Mouse (Mus musculus): ENCODE data around the gene Glis3. TPM values are rescaled to one million over a fixed set of nuclear protein-coding genes. Genes with fewer than 3 reads are reported as not detected.

The Glis3 gene
- total RNA-seq, 1 experiment = 3.3 TPM

DNA sequence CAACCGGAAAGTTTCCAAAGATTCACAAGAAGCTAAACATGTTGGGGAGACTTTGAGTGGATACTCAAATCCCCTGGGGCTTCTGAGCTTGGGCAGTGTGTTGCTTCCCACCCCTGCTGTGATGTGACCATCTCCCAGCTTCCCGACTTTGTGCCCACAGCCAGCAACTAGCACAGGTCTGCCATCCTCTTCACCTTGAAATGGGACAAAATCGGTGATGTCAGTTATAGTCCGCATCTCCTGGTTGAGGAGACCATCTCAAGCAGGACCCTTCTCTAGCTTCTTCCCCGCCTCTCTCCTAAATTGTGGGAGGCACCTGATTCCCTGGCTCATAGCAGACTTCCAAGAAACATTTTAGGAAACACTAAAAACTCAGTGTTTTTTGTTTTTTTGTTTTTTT is 352.3 kb downstream of the Glis3 start:
- in situ Hi-C loops (cut with MboI; ENCODE audit: low sequenced_read_pairs in 2 of 2, unreplicated experiment in 2 of 2) = no loop called here
- Histone ChIP-seq H3K9me3 (ENCODE audit: control insufficient read depth, insufficient read depth, low read depth, low read length) (no peaks in the 10 kb centered on the region), H3K9ac (ENCODE audit: insufficient read depth, low read depth, low read length, poor library complexity, severe bottlenecking) (no peak overlapping the region), H3K4me1 (ENCODE audit: control insufficient read depth in 2 of 2, insufficient read depth in 2 of 2, low read length in 2 of 2, poor library complexity in 1 of 2) (no peaks in the 10 kb centered on the region), H3K27ac (ENCODE audit: insufficient read depth, low read depth, low read length, poor library complexity, severe bottlenecking) (no peak overlapping the region), H3K4me3 (ENCODE audit: insufficient read depth in 1 of 2, low read depth in 1 of 2, low read length in 2 of 2, poor library complexity in 1 of 2, severe bottlenecking in 1 of 2) (no peak overlapping the region), H3K36me3 (ENCODE audit: control insufficient read depth, insufficient read depth, low read length, poor library complexity, severe bottlenecking) (no peaks in the 10 kb centered on the region)
- DNase-seq (ENCODE audit: low read depth, low spot score) = no peak
- TF ChIP-seq ZNF384 (IDR thresholded peaks at IDR 0.05; ENCODE audit: low read depth, low read length) (no peak), ZC3H11A (IDR thresholded peaks at IDR 0.05; ENCODE audit: borderline replicate concordance, low read depth, low read length) (no peak), MAFK (IDR thresholded peaks at IDR 0.05; ENCODE audit: insufficient read depth, low read depth, low read length) (no peak), HCFC1 (IDR thresholded peaks at IDR 0.05; ENCODE audit: borderline replicate concordance, insufficient read depth, low read length) (no peak), CHD2 (IDR thresholded peaks at IDR 0.05; ENCODE audit: low read depth, low read length) (no peak)

DNA sequence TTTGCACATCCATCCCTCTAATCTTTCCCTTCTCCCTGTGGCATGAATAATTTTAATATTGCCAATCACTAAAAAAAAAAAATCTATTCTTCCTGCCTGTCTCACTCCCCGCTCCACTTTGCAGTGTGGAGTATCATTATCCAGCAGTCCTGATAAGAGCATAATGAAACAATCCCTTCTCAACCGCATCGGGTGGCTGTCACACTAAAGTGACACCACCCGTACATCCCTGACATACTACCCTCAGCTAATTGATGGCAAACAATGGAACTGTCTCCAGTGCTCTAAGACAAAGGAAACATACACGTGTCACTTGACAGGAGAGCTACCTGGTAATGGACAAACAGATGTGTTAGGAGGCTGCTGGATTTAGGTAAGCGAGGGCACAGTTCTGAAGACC is 373.8 kb downstream of the Glis3 start:
- H3K4me3 ChIP-seq (ENCODE audit: insufficient read depth in 1 of 2, low read depth in 1 of 2, low read length in 2 of 2, poor library complexity in 1 of 2, severe bottlenecking in 1 of 2) = no peak overlapping the region
- no peaks in the 10 kb centered on the region for H3K4me1 ChIP-seq (ENCODE audit: control insufficient read depth in 2 of 2, insufficient read depth in 2 of 2, low read length in 2 of 2, poor library complexity in 1 of 2)
- no peaks in the 10 kb centered on the region for H3K9me3 ChIP-seq (ENCODE audit: control insufficient read depth, insufficient read depth, low read depth, low read length)
- no peak overlapping the region for H3K27ac ChIP-seq (ENCODE audit: insufficient read depth, low read depth, low read length, poor library complexity, severe bottlenecking)
- in situ Hi-C loops (cut with MboI; ENCODE audit: low sequenced_read_pairs in 2 of 2, unreplicated experiment in 2 of 2) = no loop called here
- no peak for TF ChIP-seq HCFC1 (IDR thresholded peaks at IDR 0.05; ENCODE audit: borderline replicate concordance, insufficient read depth, low read length)
- no peak for TF ChIP-seq ZC3H11A (IDR thresholded peaks at IDR 0.05; ENCODE audit: borderline replicate concordance, low read depth, low read length)
- no peak for TF ChIP-seq CHD2 (IDR thresholded peaks at IDR 0.05; ENCODE audit: low read depth, low read length)
- TF ChIP-seq MAFK (IDR thresholded peaks at IDR 0.05; ENCODE audit: insufficient read depth, low read depth, low read length) = no peak
- no peak for TF ChIP-seq ZNF384 (IDR thresholded peaks at IDR 0.05; ENCODE audit: low read depth, low read length)
- no peak for DNase-seq (ENCODE audit: low read depth, low spot score)
- no peaks in the 10 kb centered on the region for H3K36me3 ChIP-seq (ENCODE audit: control insufficient read depth, insufficient read depth, low read length, poor library complexity, severe bottlenecking)
- no peak overlapping the region for H3K9ac ChIP-seq (ENCODE audit: insufficient read depth, low read depth, low read length, poor library complexity, severe bottlenecking)

DNA sequence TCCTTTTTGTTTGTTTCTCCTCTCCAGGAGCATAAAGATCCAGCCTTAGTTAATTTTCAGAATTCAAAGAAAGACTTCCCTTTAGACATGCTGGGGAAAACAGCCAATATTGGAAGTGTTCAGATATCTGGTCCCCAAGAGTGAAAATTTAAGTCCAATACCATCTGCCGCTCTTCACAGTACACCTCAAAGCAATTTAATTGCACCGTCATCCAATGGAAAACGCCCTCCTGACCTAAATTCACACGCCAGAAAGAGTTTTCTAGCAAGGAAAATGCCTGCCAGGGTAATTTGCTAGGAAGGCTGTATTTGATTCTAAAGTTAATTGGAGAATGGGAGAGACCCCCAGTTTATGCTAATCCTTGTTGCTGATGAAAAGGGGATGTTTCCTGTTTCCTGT is 374.4 kb downstream of the Glis3 start:
- no peak overlapping the region for H3K9ac ChIP-seq (ENCODE audit: insufficient read depth, low read depth, low read length, poor library complexity, severe bottlenecking)
- H3K9me3 ChIP-seq (ENCODE audit: control insufficient read depth, insufficient read depth, low read depth, low read length) = no peaks in the 10 kb centered on the region
- no peak overlapping the region for H3K4me3 ChIP-seq (ENCODE audit: insufficient read depth in 1 of 2, low read depth in 1 of 2, low read length in 2 of 2, poor library complexity in 1 of 2, severe bottlenecking in 1 of 2)
- DNase-seq (ENCODE audit: low read depth, low spot score) = no peak
- in situ Hi-C loops (cut with MboI; ENCODE audit: low sequenced_read_pairs in 2 of 2, unreplicated experiment in 2 of 2) = no loop called here
- H3K36me3 ChIP-seq (ENCODE audit: control insufficient read depth, insufficient read depth, low read length, poor library complexity, severe bottlenecking) = no peaks in the 10 kb centered on the region
- no peak overlapping the region for H3K27ac ChIP-seq (ENCODE audit: insufficient read depth, low read depth, low read length, poor library complexity, severe bottlenecking)
- H3K4me1 ChIP-seq (ENCODE audit: control insufficient read depth in 2 of 2, insufficient read depth in 2 of 2, low read length in 2 of 2, poor library complexity in 1 of 2) = no peaks in the 10 kb centered on the region
- TF ChIP-seq CHD2 (IDR thresholded peaks at IDR 0.05; ENCODE audit: low read depth, low read length) (no peak), ZC3H11A (IDR thresholded peaks at IDR 0.05; ENCODE audit: borderline replicate concordance, low read depth, low read length) (no peak), MAFK (IDR thresholded peaks at IDR 0.05; ENCODE audit: insufficient read depth, low read depth, low read length) (no peak), HCFC1 (IDR thresholded peaks at IDR 0.05; ENCODE audit: borderline replicate concordance, insufficient read depth, low read length) (no peak), ZNF384 (IDR thresholded peaks at IDR 0.05; ENCODE audit: low read depth, low read length) (no peak)

DNA sequence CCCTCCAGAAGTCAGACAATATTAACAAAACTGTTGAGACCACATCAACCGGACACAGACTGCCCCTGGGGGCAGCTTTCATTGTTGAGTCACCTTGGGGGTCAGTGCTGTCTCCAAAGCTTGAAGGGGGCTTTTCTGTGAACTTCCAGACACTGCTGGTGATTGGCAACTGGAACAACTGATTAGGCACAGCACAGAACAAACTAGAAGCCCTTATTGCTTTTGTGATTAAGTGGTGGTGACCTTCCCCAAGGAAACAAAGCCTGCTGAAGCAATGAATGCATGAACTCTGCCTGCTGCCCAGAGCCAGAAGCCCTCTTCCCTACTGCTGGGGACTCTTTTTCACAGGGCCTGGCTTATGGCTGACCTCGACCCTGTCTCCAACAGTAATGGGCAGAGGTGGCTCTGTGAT is 377.0 kb downstream of the Glis3 start:
- Histone ChIP-seq H3K36me3 (ENCODE audit: control insufficient read depth, insufficient read depth, low read length, poor library complexity, severe bottlenecking) (no peaks in the 10 kb centered on the region), H3K4me1 (ENCODE audit: control insufficient read depth in 2 of 2, insufficient read depth in 2 of 2, low read length in 2 of 2, poor library complexity in 1 of 2) (no peaks in the 10 kb centered on the region), H3K9ac (ENCODE audit: insufficient read depth, low read depth, low read length, poor library complexity, severe bottlenecking) (no peak overlapping the region), H3K27ac (ENCODE audit: insufficient read depth, low read depth, low read length, poor library complexity, severe bottlenecking) (no peak overlapping the region), H3K4me3 (ENCODE audit: insufficient read depth in 1 of 2, low read depth in 1 of 2, low read length in 2 of 2, poor library complexity in 1 of 2, severe bottlenecking in 1 of 2) (no peak overlapping the region), H3K9me3 (ENCODE audit: control insufficient read depth, insufficient read depth, low read depth, low read length) (no peaks in the 10 kb centered on the region)
- no peak for DNase-seq (ENCODE audit: low read depth, low spot score)
- in situ Hi-C loops (cut with MboI; ENCODE audit: low sequenced_read_pairs in 2 of 2, unreplicated experiment in 2 of 2) = no loop called here
- TF ChIP-seq MAFK (IDR thresholded peaks at IDR 0.05; ENCODE audit: insufficient read depth, low read depth, low read length) (no peak), ZC3H11A (IDR thresholded peaks at IDR 0.05; ENCODE audit: borderline replicate concordance, low read depth, low read length) (no peak), CHD2 (IDR thresholded peaks at IDR 0.05; ENCODE audit: low read depth, low read length) (no peak), ZNF384 (IDR thresholded peaks at IDR 0.05; ENCODE audit: low read depth, low read length) (no peak), HCFC1 (IDR thresholded peaks at IDR 0.05; ENCODE audit: borderline replicate concordance, insufficient read depth, low read length) (no peak)

DNA sequence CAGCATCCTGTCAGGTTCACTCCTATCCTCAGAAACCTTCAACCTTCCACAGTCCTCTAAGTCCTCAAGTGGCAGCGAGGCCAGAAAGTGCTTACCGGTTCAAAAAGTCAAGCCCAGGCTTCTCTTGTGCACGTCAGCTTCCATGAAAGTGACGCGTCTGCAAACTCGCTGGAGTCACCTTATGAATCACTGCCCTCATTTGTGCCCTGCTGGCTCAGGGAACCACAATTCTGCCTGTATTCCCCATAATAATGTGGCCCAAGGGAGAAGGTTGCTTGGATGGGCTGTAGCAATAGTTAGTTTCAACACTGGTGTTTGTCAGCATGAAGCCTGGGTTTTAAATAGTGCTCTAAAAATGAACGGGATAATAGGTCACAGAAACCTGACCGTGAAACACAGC is 379.7 kb downstream of the Glis3 start:
- H3K36me3 ChIP-seq (ENCODE audit: control insufficient read depth, insufficient read depth, low read length, poor library complexity, severe bottlenecking) = no peaks in the 10 kb centered on the region
- no peak for DNase-seq (ENCODE audit: low read depth, low spot score)
- TF ChIP-seq MAFK (IDR thresholded peaks at IDR 0.05; ENCODE audit: insufficient read depth, low read depth, low read length) (no peak), CHD2 (IDR thresholded peaks at IDR 0.05; ENCODE audit: low read depth, low read length) (no peak), ZNF384 (IDR thresholded peaks at IDR 0.05; ENCODE audit: low read depth, low read length) (no peak), ZC3H11A (IDR thresholded peaks at IDR 0.05; ENCODE audit: borderline replicate concordance, low read depth, low read length) (no peak), HCFC1 (IDR thresholded peaks at IDR 0.05; ENCODE audit: borderline replicate concordance, insufficient read depth, low read length) (no peak)
- H3K4me1 ChIP-seq (ENCODE audit: control insufficient read depth in 2 of 2, insufficient read depth in 2 of 2, low read length in 2 of 2, poor library complexity in 1 of 2) = no peaks in the 10 kb centered on the region
- H3K9ac ChIP-seq (ENCODE audit: insufficient read depth, low read depth, low read length, poor library complexity, severe bottlenecking) = no peak overlapping the region
- H3K27ac ChIP-seq (ENCODE audit: insufficient read depth, low read depth, low read length, poor library complexity, severe bottlenecking) = no peak overlapping the region
- H3K4me3 ChIP-seq (ENCODE audit: insufficient read depth in 1 of 2, low read depth in 1 of 2, low read length in 2 of 2, poor library complexity in 1 of 2, severe bottlenecking in 1 of 2) = no peak overlapping the region
- H3K9me3 ChIP-seq (ENCODE audit: control insufficient read depth, insufficient read depth, low read depth, low read length) = no peaks in the 10 kb centered on the region
- in situ Hi-C loops (cut with MboI; ENCODE audit: low sequenced_read_pairs in 2 of 2, unreplicated experiment in 2 of 2) = no loop called here

Measured in ES-E14 (cell line).